Comparison of ENCODE assay signal across 18 mouse cellular contexts in genomic region chrX:169723511-169723910, GRCm38 (mm10). TPM values are rescaled to one million over a fixed set of nuclear protein-coding genes. Genes with fewer than 3 reads are reported as not detected.
"Had no signal": no experiment of that assay in that cellular context is flagged by ENCODE, and none has a peak within 500 bp of the region (broad histone marks: within the 10 kb centered on the region; RNA-seq: fewer than 3 reads in every experiment).

No protein-coding gene starts in this region.

- DNase-seq: kidney, adult 9 months; kidney, postnatal 10 days; lung, embryonic 14.5 days; right cerebral cortex, postnatal 14 days; thymus, postnatal 36 days had no signal

- H3K9ac ChIP-seq: limb, embryonic 15.5 days; liver, embryonic 12.5 days; lung, embryonic 14.5 days; midbrain, embryonic 12.5 days; neural tube, embryonic 13.5 days had no signal

- H3K36me3 ChIP-seq: limb, embryonic 15.5 days; liver, embryonic 12.5 days; midbrain, embryonic 12.5 days; neural tube, embryonic 13.5 days had no signal

- H3K4me3 ChIP-seq: limb, embryonic 15.5 days; liver, embryonic 12.5 days; midbrain, embryonic 12.5 days; neural tube, embryonic 13.5 days had no signal

- H3K9me3 ChIP-seq: limb, embryonic 15.5 days; liver, embryonic 12.5 days; midbrain, embryonic 12.5 days; neural tube, embryonic 13.5 days had no signal

- ATAC-seq: liver, embryonic 12.5 days; midbrain, embryonic 16.5 days had no signal

- H3K4me2 ChIP-seq: limb, embryonic 15.5 days; liver, embryonic 12.5 days; lung, embryonic 14.5 days; midbrain, embryonic 12.5 days; neural tube, embryonic 13.5 days had no signal

- H3K4me1 ChIP-seq: limb, embryonic 15.5 days; liver, embryonic 12.5 days; midbrain, embryonic 12.5 days; neural tube, embryonic 13.5 days had no signal

- H3K27ac ChIP-seq: limb, embryonic 15.5 days; liver, embryonic 12.5 days; midbrain, embryonic 12.5 days; neural tube, embryonic 13.5 days had no signal

- H3K27me3 ChIP-seq: liver, embryonic 12.5 days had no signal

RNA-seq across cellular contexts. Expression of gene 4933400A11Rik, which starts 55.9 kb away (rescaled TPM):
- total RNA-seq: layer of hippocampus, adult 8-10 months; layer of hippocampus, postnatal 14 days; left cerebral cortex, adult 18-20 months; left cerebral cortex, postnatal 25 days; megakaryocyte-erythroid progenitor cell, adult 5-6 weeks had no signal
- polyA plus RNA-seq: large intestine, adult 2 months; liver, embryonic 12.5 days; liver, embryonic 16.5 days; midbrain, embryonic 12.5 days; midbrain, embryonic 16.5 days; small intestine, adult 2 months had no signal
